Comparison of ENCODE assay signal across 32 mouse cellular contexts in the genomic region with DNA sequence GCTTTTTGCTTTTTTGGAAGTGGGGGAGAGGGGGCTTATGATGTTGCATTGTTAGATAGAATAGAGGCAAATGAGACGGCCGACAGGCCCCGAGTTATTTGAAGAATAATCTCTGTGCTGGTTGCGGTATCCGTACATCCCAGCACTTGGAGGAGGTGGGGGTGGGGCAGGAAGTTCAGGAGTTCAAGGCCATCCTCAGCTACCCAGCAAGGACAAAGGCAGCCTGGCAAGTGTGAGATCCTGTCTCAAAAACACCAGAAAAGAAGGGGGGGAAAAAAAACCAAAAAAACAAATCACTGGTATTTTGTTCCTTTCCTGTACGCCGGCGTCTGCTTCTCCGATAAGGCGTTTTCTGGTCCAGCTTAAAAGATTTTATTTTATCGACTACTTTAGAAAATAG.
A peak's percentile ranks its signal among the peaks of the same experiment; 100 is the strongest.
DNase-seq lines count a peak whose midpoint lies in the region; ATAC-seq and TF ChIP-seq lines count a peak whose summit lies in the region.
"Had no signal": no experiment of that assay in that cellular context is flagged by ENCODE, and none has a peak within 500 bp of the region (broad histone marks: within the 10 kb centered on the region; RNA-seq: fewer than 3 reads in every experiment).

No protein-coding gene starts in this region.

- H3K9me3 ChIP-seq in kidney, embryonic 16.5 days (ENCODE audit: low read length), result no peaks in the 10 kb centered on the region
- no peaks in the 10 kb centered on the region for H3K9me3 ChIP-seq in liver, embryonic 12.5 days (replicated peaks)
- H3K9me3 ChIP-seq: forebrain, embryonic 13.5 days; heart, embryonic 13.5 days; hindbrain, embryonic 12.5 days; intestine, embryonic 15.5 days; limb, embryonic 12.5 days; midbrain, embryonic 12.5 days; neural tube, embryonic 12.5 days had no signal

- H3K27me3 ChIP-seq in kidney, embryonic 16.5 days (ENCODE audit: insufficient read depth, low read length), result no peaks in the 10 kb centered on the region
- H3K27me3 ChIP-seq in liver, adult 2 months (ENCODE audit: control insufficient read depth, insufficient read depth, low read length), result no peaks in the 10 kb centered on the region
- H3K27me3 ChIP-seq in liver, embryonic 12.5 days (replicated peaks), result no peaks in the 10 kb centered on the region
- H3K27me3 ChIP-seq: CH12.LX; forebrain, embryonic 13.5 days; heart, embryonic 13.5 days; hindbrain, embryonic 12.5 days; intestine, embryonic 15.5 days; limb, embryonic 12.5 days; megakaryocyte, embryonic 14.5 days; midbrain, embryonic 12.5 days; neural tube, embryonic 12.5 days; Patski had no signal

- H3K4me2 ChIP-seq in kidney, embryonic 16.5 days (replicated peaks; ENCODE audit: low read depth, low read length), result no peak overlapping the region
- no peak overlapping the region for H3K4me2 ChIP-seq in liver, embryonic 12.5 days
- H3K4me2 ChIP-seq: forebrain, embryonic 13.5 days; heart, embryonic 13.5 days; hindbrain, embryonic 12.5 days; intestine, embryonic 15.5 days; limb, embryonic 12.5 days; midbrain, embryonic 12.5 days; neural tube, embryonic 12.5 days had no signal

- H3K4me3 ChIP-seq in kidney, embryonic 16.5 days (ENCODE audit: low read length), result no peak overlapping the region
- H3K4me3 ChIP-seq in liver, adult 2 months (ENCODE audit: insufficient read depth, low read depth, low read length), result no peak overlapping the region
- no peak overlapping the region for H3K4me3 ChIP-seq in liver, embryonic 12.5 days
- H3K4me3 ChIP-seq: forebrain, embryonic 13.5 days; heart, embryonic 13.5 days; hindbrain, embryonic 12.5 days; intestine, embryonic 15.5 days; layer of hippocampus, adult 2 months; left cerebral cortex, adult 2 months; limb, embryonic 12.5 days; megakaryocyte, embryonic 14.5 days; midbrain, embryonic 12.5 days; myocyte; neural tube, embryonic 12.5 days had no signal

- peaks cover 4% of the 10 kb centered on the region; the same call in 1 of the 2 replicates for H3K4me1 ChIP-seq in kidney, embryonic 16.5 days (ENCODE audit: insufficient read depth, low read length)
- H3K4me1 ChIP-seq in liver, adult 2 months (ENCODE audit: control insufficient read depth, insufficient read depth, low read length), result no peaks in the 10 kb centered on the region
- H3K4me1 ChIP-seq in liver, embryonic 12.5 days, result no peaks in the 10 kb centered on the region
- H3K4me1 ChIP-seq: forebrain, embryonic 13.5 days; hindbrain, embryonic 12.5 days; intestine, embryonic 15.5 days; limb, embryonic 12.5 days; megakaryocyte, embryonic 14.5 days; midbrain, embryonic 12.5 days; neural tube, embryonic 12.5 days had no signal

- no peak overlapping the region for H3K27ac ChIP-seq in kidney, embryonic 16.5 days (ENCODE audit: low read length)
- H3K27ac ChIP-seq in liver, adult 2 months (replicated peaks; ENCODE audit: insufficient read depth, low read depth, low read length), result peak overlapping the region; percentile 51; the same call in 1 of the 2 replicates
- no peak overlapping the region for H3K27ac ChIP-seq in liver, embryonic 12.5 days
- H3K27ac ChIP-seq: forebrain, embryonic 13.5 days; heart, embryonic 13.5 days; hindbrain, embryonic 12.5 days; hindbrain, postnatal 0 days; intestine, embryonic 15.5 days; kidney, postnatal 0 days; layer of hippocampus, adult 2 months; left cerebral cortex, adult 2 months; limb, embryonic 12.5 days; liver, embryonic 14.5 days; midbrain, embryonic 12.5 days; neural tube, embryonic 12.5 days; stomach, postnatal 0 days had no signal

- no peak overlapping the region for H3K9ac ChIP-seq in kidney, embryonic 16.5 days (replicated peaks; ENCODE audit: low read length)
- H3K9ac ChIP-seq in liver, adult 2 months (ENCODE audit: low read depth, low read length), result no peak overlapping the region
- H3K9ac ChIP-seq in liver, embryonic 12.5 days, result no peak overlapping the region
- H3K9ac ChIP-seq: forebrain, embryonic 13.5 days; heart, embryonic 13.5 days; hindbrain, embryonic 12.5 days; intestine, embryonic 15.5 days; limb, embryonic 12.5 days; liver, embryonic 14.5 days; midbrain, embryonic 12.5 days; neural tube, embryonic 12.5 days had no signal

- TF ChIP-seq CTCF in liver, adult 2 months (IDR thresholded peaks at IDR 0.05; ENCODE audit: low read depth, low read length), result no peak

- DNase-seq in adrenal gland, postnatal 10 days, result peak; percentile 8
- no peak for DNase-seq in adrenal gland, adult 8-10 months
- peak; percentile 41 for DNase-seq in kidney, postnatal 10 days
- peak; percentile 11 for DNase-seq in liver, adult 2 months (ENCODE audit: extremely low read depth, low read depth, low spot score)
- no peak for DNase-seq in spleen, adult 12 weeks (ENCODE audit: low spot score)
- DNase-seq: cerebellum, adult 18-20 months; gastrocnemius, postnatal 10 days; heart, postnatal 14 days; lung, postnatal 36 days; right cerebral cortex, adult 18-20 months; thymus, adult 18-20 months; thymus, postnatal 25 days had no signal

- H3K36me3 ChIP-seq in kidney, embryonic 16.5 days (ENCODE audit: insufficient read depth, low read length), result no peaks in the 10 kb centered on the region
- H3K36me3 ChIP-seq in liver, adult 2 months (ENCODE audit: control insufficient read depth, insufficient read depth, low read length), result no peaks in the 10 kb centered on the region
- H3K36me3 ChIP-seq in liver, embryonic 12.5 days, result no peaks in the 10 kb centered on the region
- H3K36me3 ChIP-seq: heart, embryonic 13.5 days; hindbrain, embryonic 12.5 days; intestine, embryonic 15.5 days; limb, embryonic 12.5 days; midbrain, embryonic 12.5 days; neural tube, embryonic 12.5 days had no signal

- TF ChIP-seq POLR2A in liver, adult 2 months (IDR thresholded peaks at IDR 0.05; ENCODE audit: extremely low read depth, insufficient read depth, low read length), result no peak

- ATAC-seq in kidney, embryonic 16.5 days (ENCODE audit: low FRiP score, low TSS enrichment), result no peak
- no peak for ATAC-seq in liver, embryonic 12.5 days
- ATAC-seq in erythroblast, adult 5-6 weeks (replicated peaks; ENCODE audit: low FRiP score, poor library complexity, severe bottlenecking), result no peak
- ATAC-seq: forebrain, embryonic 13.5 days; hindbrain, postnatal 0 days; intestine, embryonic 15.5 days; Patski had no signal

- 75% methylated on average over 11 of the region's 11 CpGs for WGBS in kidney, embryonic 16.5 days
- 74% methylated on average over 11 of the region's 11 CpGs for WGBS in liver, adult 2 months
- 73% methylated on average over 11 of the region's 11 CpGs for WGBS in liver, embryonic 12.5 days (ENCODE audit: insufficient replicate concordance)

- H3K79me2 ChIP-seq in liver, adult 2 months (ENCODE audit: control insufficient read depth, insufficient read depth, low read length), result no peaks in the 10 kb centered on the region

Comparison
In these comparisons a context has a peak if more than half of its experiments do, and no peak if none do; other contexts are left out.
1. DNase-seq: peak in adrenal gland, postnatal 10 days (single experiment), kidney, postnatal 10 days (single experiment) and liver, adult 2 months (single experiment); none in adrenal gland, adult 8-10 months (single experiment) and spleen, adult 12 weeks (single experiment).